Mouse (Mus musculus): Measurements from ENCODE around the gene Usp25.

Usp25 gene

DNA sequence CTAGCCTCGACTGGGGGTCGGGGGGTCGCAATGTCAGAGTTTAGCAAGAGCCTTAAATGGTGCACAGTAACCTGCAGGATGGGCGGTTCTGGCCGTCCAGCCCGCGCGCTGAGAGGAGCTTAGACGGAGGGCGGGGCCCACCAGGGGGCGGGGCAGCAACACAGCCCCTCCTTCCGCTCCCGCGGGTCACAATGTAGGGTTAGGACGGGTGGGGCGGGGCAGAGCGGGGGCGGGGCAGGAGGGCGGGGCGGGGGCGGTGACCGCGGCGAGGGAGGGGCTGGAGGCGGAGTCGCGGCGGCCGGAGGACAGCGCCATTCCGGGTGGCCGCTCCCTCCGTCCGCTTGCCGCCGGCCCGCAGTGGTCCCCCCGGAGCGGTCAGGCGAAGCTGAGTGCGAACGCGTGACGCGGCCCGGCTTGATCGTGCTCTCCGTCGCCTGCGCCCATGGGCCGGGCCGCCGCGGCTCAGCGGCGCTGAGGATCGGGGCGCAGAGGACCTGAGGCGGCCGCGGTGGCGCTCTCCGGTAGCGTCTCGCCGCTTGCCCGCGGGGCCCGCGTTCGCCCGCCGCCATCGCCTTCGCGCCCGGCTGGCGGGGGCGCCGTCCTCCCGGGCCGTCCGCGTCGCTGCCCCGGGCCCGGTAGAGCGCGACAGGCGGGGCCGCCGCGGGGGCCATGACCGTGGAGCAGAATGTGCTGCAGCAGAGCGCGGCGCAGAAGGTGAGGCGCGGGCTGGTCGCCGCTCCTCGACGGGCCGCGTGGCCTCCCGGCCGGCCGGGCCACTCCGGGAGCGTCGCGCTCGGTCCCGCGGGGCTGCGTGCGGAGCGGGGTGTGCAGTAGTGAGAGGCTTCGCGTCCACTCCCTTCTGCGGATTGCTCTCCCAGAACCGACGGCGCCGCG is at the start of gene Usp25:
TSS of gene Usp25 (plus strand) at position 280 of the 894 bp plus-strand sequence.
- peak; percentile 87 to 95 for DNase-seq

DNA sequence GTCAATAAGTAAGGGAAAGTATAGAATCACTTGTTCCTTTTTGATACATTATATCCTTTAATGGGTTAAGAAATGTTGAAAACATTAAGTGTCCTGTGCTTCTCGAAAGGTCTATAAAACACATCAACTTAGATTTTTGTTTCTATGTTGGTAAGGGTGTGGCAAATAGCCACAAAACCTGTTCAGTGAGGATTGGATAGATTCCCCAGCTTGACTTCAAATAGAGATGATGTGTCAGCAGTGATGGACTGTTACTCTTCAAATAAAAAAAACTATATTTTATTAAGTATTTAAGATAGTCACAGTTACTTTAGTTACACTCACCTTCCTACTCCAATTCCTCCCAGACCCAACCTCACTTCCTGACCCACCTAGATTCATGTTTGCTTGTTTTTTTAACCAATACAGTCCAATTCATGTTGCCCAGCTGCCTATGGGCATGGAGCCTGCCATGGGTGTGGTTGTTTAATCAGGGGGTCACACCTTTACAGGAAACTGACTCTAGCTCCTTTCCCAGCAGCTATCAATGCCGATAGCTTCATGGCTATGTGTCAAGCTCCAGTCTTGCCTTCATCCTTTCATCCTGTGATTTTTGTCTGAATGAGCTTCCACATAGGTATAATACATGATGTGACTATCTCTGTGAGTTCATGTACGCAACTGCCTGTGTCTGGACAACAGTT is 45.8 kb upstream of the Usp25 start:
- DNase-seq: no peak

DNA sequence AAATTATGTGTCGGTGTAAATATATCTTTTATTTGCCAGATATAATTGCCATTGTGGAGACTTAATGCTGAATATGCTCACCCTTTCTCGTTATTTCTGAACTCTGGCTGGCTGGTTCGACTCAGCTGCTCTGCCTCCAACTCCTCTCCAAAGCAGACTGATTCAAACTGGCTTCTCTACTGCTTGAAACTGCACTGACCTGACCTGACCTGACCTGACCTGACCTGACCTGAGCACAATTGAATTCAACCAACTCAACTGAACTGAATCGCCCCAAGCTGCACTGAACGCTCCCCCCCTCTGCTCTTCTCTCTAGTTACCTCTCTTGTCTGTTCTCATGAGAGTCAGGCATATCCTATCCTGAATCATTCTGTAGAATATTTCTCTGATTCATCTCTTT is 42.3 kb upstream of the Usp25 start:
- DNase-seq: no peak

DNA sequence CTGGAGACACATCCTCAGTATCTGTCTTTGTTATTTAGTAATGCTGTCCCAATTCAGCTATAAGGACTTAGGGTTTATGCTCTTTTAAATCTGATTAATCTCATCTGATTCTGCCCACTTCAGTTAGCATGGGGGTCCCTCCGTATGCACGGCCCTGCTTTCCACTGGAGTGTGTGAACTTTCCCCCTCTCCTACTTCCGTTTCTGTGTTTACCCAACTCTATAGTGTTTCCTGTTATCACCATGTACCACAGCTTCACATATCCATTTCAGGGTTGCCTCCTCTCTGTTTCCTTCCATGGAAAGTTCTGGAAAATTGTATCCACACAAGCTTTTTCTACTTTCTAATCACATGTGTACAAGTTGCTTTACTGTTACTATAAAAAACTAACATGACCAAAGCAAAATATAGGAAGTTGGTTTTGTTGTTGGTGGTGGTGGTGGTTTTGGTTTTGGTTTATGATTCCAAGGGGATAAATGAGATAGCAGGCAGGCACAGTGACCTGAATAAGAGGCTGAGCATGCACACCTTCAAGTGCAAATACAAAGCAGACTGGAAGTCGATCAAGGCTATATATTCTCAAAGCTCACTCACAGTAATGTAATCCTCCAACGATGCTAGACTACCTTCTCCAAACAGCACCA is 36.6 kb upstream of the Usp25 start:
- no peak for DNase-seq

DNA sequence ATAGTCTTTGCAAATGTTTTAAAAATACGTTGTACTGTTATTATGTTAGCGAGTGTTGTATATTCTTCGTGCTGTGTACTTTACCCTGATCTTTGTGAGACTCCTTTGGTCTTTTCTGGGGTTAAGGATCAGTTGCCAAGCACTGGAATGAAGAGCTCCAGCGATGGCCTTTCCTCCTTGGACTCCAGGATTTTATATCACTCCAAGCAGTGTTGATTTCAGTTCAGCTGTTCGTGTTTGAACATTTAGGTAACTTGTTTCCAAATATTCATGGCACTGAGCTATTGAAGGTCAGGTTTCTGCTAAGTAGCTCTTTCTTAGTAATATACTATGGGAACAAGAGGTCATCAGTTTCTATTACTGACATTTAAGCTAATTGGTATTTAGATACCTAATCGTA is 29.8 kb upstream of the Usp25 start:
- no peak for DNase-seq

DNA sequence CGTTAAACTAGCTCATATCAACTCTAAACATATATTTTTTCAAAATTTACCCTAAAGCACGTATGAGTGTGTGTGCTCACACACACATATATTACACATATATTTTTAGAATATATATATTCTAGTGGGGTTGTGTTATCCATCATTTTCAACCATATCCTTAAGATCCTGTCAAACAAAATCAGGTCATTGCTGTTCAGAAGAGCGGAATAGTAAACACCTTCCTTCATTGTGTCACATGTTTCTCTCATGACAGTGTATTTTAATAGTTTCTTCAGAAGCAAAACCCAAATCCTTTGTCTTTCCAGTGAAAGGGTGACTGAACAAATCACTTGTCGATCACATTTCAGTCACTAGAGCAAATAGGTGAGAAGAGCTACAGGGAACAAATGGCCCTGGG is 25.8 kb upstream of the Usp25 start:
- DNase-seq: no peak

DNA sequence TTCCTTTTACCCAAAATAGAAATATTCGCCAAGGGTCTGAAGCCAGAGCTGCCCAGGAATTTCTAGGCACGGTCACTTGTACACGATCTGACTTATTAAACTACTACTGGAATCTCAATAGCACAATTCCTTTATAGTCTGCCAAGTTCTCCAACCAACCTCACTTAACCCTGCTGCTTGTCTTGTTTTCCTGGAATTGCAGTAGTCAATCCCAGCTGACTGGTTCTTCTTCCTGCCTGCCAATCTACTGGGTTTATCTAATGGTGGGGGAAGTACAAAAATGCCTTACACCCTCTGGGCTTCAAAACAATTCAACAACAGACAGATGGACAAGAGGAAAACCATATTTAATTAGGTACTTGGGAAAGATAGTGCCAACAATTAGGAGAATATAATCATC is 9.6 kb upstream of the Usp25 start:
- no peak for DNase-seq

DNA sequence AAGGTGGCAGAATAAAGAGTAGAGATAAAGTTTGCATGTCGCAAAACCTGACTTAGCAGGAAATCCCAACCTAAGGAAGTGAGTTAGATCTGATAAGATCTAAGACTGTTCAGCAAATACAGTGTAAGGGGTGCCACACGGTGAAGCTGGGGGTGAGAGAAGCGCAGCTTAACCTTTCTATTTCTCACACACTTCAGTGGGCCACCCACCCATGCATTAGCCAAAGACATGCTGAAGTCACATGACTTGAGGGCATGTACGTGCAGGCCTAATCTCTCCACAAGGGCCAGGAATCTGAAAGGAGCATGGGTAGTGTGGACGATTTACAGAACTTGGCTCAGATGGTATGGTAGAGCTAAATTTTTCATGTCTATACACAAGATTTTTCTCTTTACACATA is 4.3 kb upstream of the Usp25 start:
- no peak for DNase-seq

DNA sequence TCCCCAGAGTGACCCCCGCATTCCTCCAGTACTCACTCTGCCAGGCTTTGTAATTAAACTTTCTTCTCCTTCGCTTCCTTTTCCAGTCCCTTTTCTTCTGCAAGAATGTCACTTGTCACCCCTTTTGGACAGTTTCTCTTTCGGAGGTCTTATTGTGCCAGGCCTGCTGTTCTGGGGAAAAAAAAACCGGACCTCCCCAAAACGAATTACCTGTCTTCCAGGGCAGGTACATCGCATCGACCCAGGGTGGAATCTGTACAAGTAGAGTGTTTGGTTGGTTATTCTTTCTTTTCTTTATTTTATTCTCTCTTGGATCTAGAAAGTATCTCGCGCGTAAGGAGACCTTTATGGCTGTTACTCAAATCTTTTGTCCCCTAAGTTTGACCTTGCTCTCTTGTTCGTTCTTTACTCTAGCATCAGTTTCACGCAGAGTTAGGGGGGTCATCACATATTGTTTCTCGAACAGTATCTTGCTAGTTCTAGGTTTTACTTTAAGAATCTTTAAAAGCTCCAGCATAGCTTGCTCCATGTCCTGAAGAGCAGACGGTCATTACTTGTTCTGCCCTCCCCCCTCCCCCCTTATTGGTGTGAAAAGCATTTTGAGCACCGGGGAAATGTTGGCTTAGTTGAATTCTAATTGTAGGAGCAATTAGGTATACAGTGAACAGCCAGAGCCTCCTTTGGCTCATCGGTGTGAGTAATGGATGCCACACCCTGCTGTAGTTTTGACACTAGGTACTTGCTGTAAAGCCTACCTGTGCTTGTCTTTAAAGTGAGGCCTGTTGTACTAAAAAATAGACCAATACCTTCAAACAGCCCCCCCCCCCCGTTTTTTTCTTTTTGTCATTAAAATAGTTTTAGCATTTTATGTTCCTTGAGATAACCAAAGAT is 1.1 kb downstream of the Usp25 start:
- DNase-seq: no peak

DNA sequence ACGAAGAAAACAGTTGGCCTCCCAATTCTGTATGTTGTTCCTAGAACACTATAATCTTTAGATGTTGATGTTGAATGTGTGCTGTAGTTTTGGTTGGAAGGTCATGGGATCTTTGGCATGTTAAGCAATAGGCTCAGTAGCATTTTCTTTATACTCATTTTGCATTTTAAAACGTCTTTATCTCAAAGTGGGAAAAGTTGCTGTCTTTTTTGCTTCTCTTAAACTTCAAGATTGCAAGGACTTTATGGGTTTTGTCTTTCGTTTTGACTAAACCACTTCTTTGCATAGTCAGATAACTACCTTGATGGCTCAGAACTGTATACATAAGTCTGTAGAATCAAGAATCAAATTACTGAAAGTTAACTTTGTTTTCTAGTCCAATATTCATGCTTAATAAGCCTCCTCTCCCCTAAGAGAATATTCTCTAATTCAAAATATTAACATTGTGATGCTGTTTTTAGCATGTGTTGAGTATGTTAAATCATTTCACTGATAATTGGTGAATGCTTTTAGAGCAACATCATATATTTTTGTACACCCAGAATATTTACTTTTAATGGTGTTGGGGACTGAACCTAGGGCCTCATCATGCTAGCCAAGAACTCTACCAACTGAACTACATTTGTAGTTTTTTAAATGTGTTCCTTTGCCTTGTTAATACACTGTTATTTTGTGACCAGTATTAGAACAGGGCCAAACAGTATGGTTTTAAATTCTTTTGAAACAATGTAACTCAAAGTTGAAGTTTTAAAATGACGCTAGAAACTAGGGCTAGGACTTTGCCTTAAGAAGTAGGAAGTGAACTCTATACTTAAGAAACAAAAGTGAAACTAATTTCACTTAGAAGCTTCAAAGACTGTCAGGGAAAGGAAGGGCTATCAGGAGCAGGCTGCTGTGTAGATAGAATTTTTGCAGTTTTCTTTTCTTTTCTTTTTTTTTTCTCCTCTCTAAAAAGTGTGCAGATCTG is 2.2 kb downstream of the Usp25 start:
- DNase-seq: no peak

DNA sequence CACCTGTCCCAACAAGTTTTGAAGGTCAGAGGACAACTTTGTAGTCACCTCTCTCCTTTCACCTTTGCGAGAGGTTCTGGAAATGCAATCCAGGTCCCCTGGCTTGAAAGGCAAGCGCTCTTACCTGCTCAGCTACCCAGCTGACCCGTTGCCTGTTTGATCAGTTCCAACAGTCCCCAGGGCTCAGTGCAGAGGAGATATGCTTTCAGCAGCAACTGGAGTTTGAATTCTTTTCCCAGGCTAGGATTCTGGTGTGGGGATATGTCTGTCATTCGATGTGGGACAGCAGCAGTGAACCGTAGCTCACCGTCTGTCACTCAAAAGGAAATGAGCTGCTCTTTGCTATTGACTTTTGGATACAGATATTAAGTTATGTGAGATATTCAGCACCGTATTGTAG is 4.4 kb downstream of the Usp25 start:
- DNase-seq: no peak

DNA sequence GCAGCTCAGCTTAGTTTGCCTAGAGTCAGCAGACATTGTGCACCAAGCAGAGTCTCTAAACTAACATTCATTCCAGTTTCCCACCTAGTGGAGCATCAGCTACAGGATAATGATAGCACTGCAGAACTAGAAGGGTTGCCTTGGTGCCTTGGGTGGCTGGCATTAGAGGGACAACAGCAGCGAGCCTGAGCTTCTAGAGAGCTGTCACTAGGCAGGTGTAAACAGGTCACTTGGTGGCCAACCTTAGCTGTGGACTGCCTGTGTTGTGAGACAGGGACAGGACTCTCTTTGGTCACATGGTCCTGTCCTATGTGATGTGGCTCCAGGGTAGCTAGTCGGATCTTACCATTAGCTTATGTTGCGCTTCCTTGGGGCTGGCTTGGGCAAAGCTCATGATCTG is 6.7 kb downstream of the Usp25 start:
- DNase-seq: no peak

DNA sequence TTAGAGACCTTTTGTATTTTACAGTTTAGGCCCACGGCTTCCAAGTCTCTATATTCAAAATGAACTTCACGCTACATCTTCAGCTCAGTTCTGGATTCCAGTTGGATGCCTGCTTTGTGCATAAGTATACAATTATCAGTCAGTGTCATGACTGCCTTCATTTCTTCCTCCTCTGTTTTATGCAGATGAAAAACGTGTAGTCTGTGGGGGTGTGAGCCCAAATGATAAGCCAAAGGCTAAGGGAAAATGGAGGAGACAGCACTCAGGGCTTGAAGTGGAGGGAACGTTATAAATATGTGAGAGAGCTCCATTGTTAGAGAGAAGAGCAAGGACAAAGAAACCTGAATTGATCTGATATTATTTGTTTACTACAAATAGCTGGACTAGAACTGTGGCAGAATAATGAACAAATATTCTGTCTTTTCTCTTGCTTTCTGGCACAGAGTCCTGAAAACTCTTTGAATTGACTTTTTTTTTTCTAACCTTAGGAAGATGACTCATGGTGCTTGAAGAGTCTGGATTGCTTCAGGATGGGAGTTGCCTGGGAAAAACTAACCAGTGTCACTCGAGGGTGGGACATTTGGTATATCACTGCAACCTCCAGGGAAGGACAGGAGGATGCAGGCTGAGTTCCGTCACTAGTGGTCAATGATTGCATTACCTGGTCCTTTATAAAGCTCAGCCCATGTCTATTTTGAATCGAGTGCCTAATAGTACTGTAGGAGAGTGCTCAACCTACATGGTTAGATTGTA is 10.3 kb downstream of the Usp25 start:
- DNase-seq: no peak

DNA sequence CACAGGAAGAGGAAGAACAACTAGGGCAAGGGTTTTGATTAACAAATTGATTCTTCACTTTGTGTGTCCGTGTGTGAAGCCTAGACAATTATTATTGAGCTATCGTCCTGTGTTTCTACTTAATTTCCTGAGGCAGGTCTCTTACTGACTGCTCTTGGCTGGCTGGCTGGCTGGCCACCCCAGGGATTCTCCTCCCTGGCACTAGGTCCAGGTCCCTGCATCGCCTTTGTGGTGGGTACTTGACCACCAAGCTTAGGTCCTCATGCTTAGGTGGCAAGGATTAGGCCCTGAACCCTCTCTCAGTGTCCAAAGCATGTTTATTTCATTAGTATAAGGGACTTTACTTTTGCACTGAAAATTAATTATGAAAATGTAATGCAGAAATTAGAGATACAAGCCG is 12.6 kb downstream of the Usp25 start:
- DNase-seq: no peak

DNA sequence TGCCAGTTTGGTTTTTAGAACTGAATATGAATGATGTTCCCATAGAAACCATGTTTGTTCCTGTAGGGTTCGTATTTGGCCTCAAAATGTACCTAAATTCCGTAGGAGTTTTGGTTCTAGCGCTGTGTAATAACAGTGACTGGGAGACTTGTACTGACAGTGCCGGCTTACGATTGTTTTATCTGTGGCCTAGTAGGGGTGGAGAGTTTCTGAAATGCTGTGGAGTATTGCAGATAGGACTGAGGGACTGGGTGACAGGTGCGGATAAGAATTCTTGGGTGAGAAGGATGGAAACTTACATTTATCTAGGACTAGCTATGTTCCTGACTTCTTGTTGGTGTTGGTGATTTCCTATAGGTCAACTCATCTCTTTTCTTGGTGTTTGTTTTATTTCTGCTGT is 13.4 kb downstream of the Usp25 start:
- DNase-seq: no peak

DNA sequence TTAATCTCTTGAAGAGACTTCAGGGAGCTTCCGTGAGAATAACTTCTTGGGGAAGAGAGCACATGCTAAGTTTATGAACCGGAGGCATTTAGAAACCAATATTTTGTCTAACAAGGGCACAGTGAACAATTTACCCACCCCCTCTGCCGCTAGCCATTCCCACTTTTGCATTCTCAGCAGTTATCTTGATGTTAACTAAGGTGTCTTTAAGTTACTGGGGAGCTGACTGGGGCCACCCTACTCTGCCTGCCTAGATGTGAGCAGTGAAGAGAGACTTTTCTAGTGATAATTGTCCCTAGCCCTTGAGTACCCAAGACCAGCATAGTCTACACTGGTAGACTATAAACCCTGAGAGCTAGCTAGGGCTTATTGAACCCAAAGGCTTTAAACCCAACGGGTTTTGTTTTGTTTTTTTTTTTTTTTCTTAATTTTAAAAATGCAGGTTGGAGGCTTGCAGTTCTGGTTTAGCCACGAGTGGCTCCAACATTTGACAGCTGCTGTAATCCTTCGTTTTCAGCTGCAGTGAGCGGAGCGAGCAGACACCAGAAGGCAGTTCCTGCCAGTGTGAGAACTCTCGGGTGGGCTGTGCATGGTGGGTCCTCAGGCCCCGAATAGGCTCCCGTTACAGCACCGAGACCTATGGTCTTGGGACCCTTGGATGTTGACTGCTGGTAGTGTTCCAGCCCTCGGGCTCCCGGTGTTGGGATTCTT is 14.6 kb downstream of the Usp25 start:
- no peak for DNase-seq

DNA sequence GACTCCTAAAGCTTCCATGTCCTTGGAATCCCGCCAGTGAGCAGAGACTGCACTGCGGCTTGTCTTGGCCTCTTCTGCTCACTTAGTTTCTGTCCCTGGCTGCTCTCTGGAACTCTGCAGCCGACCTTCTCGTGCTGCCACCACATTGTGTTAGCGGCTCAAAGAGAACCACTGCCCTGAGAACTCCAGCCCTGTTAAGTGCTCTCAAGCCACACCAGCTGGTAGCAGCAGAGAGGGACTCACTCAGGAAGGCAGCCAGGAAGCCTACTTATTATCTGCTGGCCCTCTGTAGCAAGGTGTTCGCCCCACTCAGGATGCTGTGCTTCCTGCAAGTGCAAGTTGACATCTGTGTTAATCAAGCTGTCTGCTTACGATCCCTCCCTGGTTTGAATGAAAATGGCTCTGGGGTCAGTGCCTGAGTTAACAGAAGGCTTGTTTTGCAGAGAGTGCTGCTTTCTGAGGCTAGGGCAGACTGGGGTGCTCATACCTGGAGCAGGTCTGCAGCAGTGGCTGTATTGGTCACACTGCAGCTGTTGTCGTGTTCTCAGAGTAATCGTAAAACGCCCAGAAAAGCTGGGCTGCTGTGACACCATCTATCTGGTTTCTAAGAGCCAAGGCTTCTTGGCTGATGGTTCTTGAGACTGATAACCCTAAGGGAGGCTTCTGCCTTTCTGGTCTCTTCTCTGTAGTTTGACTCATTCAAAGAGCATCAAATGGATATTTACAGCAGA is 15.3 kb downstream of the Usp25 start:
- peak; percentile 71 to 77 for DNase-seq

DNA sequence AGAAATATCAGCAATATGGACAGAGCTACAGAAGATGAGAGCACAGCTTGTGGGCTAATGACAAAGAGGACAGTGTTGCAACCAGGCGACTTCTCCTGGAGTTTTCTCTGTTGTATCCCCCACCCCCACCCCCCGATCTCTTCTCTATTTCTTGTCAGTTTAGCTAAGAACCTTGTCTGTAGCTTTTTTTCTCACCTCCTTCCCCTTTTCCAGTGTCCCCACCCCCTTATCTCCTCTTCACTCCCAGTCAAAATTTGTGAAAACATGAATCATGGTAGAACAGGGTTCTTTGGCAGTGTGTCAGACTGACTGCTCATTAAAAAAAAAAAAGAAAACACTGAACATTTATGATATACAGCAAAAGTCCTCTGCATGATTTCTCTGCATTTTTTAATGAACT is 16.9 kb downstream of the Usp25 start:
- no peak for DNase-seq

DNA sequence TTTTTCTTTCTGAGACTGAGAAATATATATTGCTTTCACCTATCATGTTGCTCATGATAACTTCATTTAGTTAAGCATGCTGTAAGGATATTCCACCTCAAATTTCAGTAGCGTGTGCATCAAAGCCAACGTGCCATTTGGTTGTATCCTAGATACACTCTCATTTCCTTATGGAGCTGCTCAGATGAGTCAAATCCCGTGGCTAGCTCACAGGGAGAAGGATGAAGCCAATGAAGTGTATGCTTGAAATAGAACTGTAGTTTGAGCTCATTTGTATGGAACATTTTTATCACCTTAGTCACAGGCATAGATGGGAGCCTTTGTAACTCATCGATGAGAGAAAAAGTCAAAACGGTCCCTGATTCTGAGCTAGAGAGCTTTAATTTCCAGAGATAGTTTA is 20.8 kb downstream of the Usp25 start:
- no peak for DNase-seq

Measured in cerebellum, postnatal 25 days (tissue).